In genomic region chr5:123720328-123721311, GRCm38 (mm10) we compare ENCODE assay signal across 8 mouse cellular contexts. TPM values are rescaled to one million over a fixed set of nuclear protein-coding genes. Genes with fewer than 3 reads are reported as not detected.
DNase-seq lines count a peak whose midpoint lies in the region; ATAC-seq and TF ChIP-seq lines count a peak whose summit lies in the region.

TSS of gene Zcchc8 (minus strand) at chr5:123721100.

- H3K9me3 ChIP-seq in hindbrain, postnatal 0 days (ENCODE audit: low read length) = no peaks in the 10 kb centered on the region

- no peak for TF ChIP-seq CTCF in gastrocnemius, adult 2 months (IDR thresholded peaks at IDR 0.05)
- TF ChIP-seq CTCF in hindbrain, postnatal 0 days (IDR thresholded peaks at IDR 0.05; ENCODE audit: low read depth) = no peak
- no peak for TF ChIP-seq CTCF in left cerebral cortex, adult 2 months (IDR thresholded peaks at IDR 0.05)

- H3K4me3 ChIP-seq in gastrocnemius, adult 2 months = peak within 1 kb of the TSS; percentile 95
- H3K4me3 ChIP-seq in hindbrain, postnatal 0 days (ENCODE audit: low read length) = peak within 1 kb of the TSS; percentile 59
- H3K4me3 ChIP-seq in left cerebral cortex, adult 2 months = peak within 1 kb of the TSS; percentile 55

- no peaks in the 10 kb centered on the region for H3K27me3 ChIP-seq in hindbrain, postnatal 0 days (ENCODE audit: insufficient read depth, low read length)

- under 1% methylated on average over 83 of the region's 83 CpGs for WGBS in hindbrain, postnatal 0 days

- no peaks in the 10 kb centered on the region for H3K4me1 ChIP-seq in hindbrain, postnatal 0 days (ENCODE audit: insufficient read depth, low read length)

- H3K9ac ChIP-seq in hindbrain, postnatal 0 days (replicated peaks; ENCODE audit: low read length) = peak within 1 kb of the TSS; percentile 64

- intact Hi-C loops in gastrocnemius, adult 2 months (cut with DNase I) = no loop called here
- intact Hi-C loops in left cerebral cortex, adult 2 months (cut with DNase I) = loop anchor here (1.0 kb wide), 1 partner anchor 187 kb away; the partner anchor contains the start of gene Denr

- peak; percentile 100 for ATAC-seq in common myeloid progenitor, adult 5-6 weeks (replicated peaks; ENCODE audit: low read depth, poor library complexity, severe bottlenecking)
- ATAC-seq in hindbrain, postnatal 0 days = peak; percentile 100
- ATAC-seq in megakaryocyte, adult 5-6 weeks (ENCODE audit: poor library complexity, severe bottlenecking) = peak; percentile 100

- peak within 1 kb of the TSS; percentile 94 for H3K27ac ChIP-seq in gastrocnemius, adult 2 months
- H3K27ac ChIP-seq in hindbrain, postnatal 0 days = peak within 1 kb of the TSS; percentile 85
- peak within 1 kb of the TSS; percentile 90 for H3K27ac ChIP-seq in left cerebral cortex, adult 2 months

- DNase-seq in ZHBTc4 (ENCODE audit: low read depth, low spot score) = peak; percentile 98
- peak; percentile 96 for DNase-seq in gastrocnemius, adult 2 months
- peak; percentile 98 for DNase-seq in hindbrain, postnatal 0 days (ENCODE audit: low spot score)
- peak; percentile 94 to 95 for DNase-seq in left cerebral cortex, adult 2 months (ENCODE audit: extremely low spot score in 1 of 2, low spot score in 2 of 2)
- DNase-seq in right cerebral cortex, adult 2 months (ENCODE audit: low spot score in 2 of 2) = peak; percentile 98
- peak; percentile 94 for DNase-seq in urinary bladder, postnatal 14 days (ENCODE audit: low spot score)

- H3K36me3 ChIP-seq in hindbrain, postnatal 0 days (ENCODE audit: insufficient read depth, low read length) = peaks cover 9% of the 10 kb centered on the region; the same call in 1 of the 2 replicates

- H3K4me2 ChIP-seq in hindbrain, postnatal 0 days (ENCODE audit: low read depth, low read length) = peak within 1 kb of the TSS; percentile 92

RNA-seq across cellular contexts. Expression of gene Zcchc8, which starts in this region (rescaled TPM):
- total RNA-seq in common myeloid progenitor, adult 5-6 weeks (2017) = 79.9 and 124 TPM in 2 replicates
- 10 to 100 TPM; 17.1 to 22.0 TPM for total RNA-seq in gastrocnemius, adult 2 months (2021)
- 23.9 and 26.5 TPM in 2 replicates for total RNA-seq in hindbrain, postnatal 0 days (2014; rRNA removed)
- polyA plus RNA-seq in hindbrain, postnatal 0 days (2015; fragmentation: Nextera tagmentation; extraction: Ambion mirVana) = 40.0 and 46.8 TPM in 2 replicates
- total RNA-seq in left cerebral cortex, adult 2 months (2021) = 10 to 100 TPM; 40.5 to 47.3 TPM
- 43.9 and 65.3 TPM in 2 replicates for total RNA-seq in megakaryocyte, adult 5-6 weeks (2015)
- 122 and 197 TPM in 2 replicates for total RNA-seq in megakaryocyte, adult 5-6 weeks (2017)

Comparison
In these comparisons a context has a peak if more than half of its experiments do, and no peak if none do; other contexts are left out.
1. Peak in every context shown above with its lines: DNase-seq, ATAC-seq, H3K4me3 ChIP-seq and H3K27ac ChIP-seq.